Mouse (Mus musculus) embryonic facial prominence, embryonic 13.5 days (tissue): ENCODE data around the gene Ston1. TPM values are rescaled to one million over a fixed set of nuclear protein-coding genes. Genes with fewer than 3 reads are reported as not detected.

Experiments used
- ATAC-seq: fragments of 200-750 bp; cut with Nextera tagmentation; 2 replicates; pipeline ENCODE4 v1.8.0; 2017; ENCODE audit warnings: low read depth; ENCODE audit not compliant: insufficient number of reproducible peaks, insufficient read depth, low FRiP score, low TSS enrichment
- H3K27ac ChIP-seq: fragments of 300-500 bp; sonication (generic); 2 replicates; pipeline ENCODE4 v1.5.1; 2015; ENCODE audit warnings: moderate library complexity, mild to moderate bottlenecking, inconsistent platforms
- H3K27me3 ChIP-seq: fragments of 300-500 bp; sonication (generic); 2 replicates; pipeline ENCODE4 v1.6.1; 2015; ENCODE audit warnings: mild to moderate bottlenecking, inconsistent platforms
- H3K36me3 ChIP-seq: fragments of 300-500 bp; sonication (generic); 2 replicates; pipeline ENCODE4 v1.6.1; 2015; ENCODE audit warnings: mild to moderate bottlenecking, inconsistent platforms
- H3K4me1 ChIP-seq: fragments of 300-500 bp; sonication (generic); 2 replicates; pipeline ENCODE4 v1.6.1; 2015; ENCODE audit warnings: inconsistent platforms
- H3K4me2 ChIP-seq: fragments of 300-500 bp; sonication (generic); 2 replicates; pipeline ENCODE4 v1.6.1; 2015; ENCODE audit warnings: moderate library complexity, mild to moderate bottlenecking, inconsistent platforms
- H3K4me3 ChIP-seq: fragments of 300-500 bp; sonication (generic); 2 replicates; pipeline ENCODE4 v1.5.1; 2015; ENCODE audit warnings: mild to moderate bottlenecking, inconsistent platforms
- H3K9ac ChIP-seq: fragments of 300-500 bp; sonication (generic); 2 replicates; pipeline ENCODE4 v1.6.1; 2015; ENCODE audit warnings: mild to moderate bottlenecking, inconsistent platforms
- H3K9me3 ChIP-seq: fragments of 300-500 bp; sonication (generic); 2 replicates; pipeline ENCODE4 v1.6.1; 2016; ENCODE audit warnings: inconsistent platforms
- WGBS: fragments of 180-500 bp; shearing (Covaris S2); methylation state at CpG from one replicate; pipeline ENCODE4 v1.1.7; 2015; ENCODE audit warnings: mixed read lengths; 5-methylcytosine and 5-hydroxymethylcytosine counted together
- polyA plus RNA-seq: library from polyadenylated mRNA; unstranded; fragments of >200 nt; fragmentation: Nextera tagmentation; extraction: Ambion mirVana; gene quantifications from 2 replicates; pipeline ENCODE4 v1.2.1, GENCODE M21; 2015

Ston1 gene
- polyA plus RNA-seq, 1 experiment from 2014 or later, result 9.6 TPM

- Histone ChIP-seq H3K9ac (no peak overlapping the region), H3K9me3 (no peaks in the 10 kb centered on the region), H3K4me1 (peaks cover 10% of the 10 kb centered on the region; the same call in 1 of the 2 replicates), H3K36me3 (no peaks in the 10 kb centered on the region), H3K27ac (no peak overlapping the region), H3K4me2 (no peak overlapping the region), H3K27me3 (no peaks in the 10 kb centered on the region), H3K4me3 (no peak overlapping the region)
- ATAC-seq, result no peak
Measured at GRCm38 (mm10) chr17:88700901-88701300, 103.4 kb downstream of the Ston1 start.

DNA sequence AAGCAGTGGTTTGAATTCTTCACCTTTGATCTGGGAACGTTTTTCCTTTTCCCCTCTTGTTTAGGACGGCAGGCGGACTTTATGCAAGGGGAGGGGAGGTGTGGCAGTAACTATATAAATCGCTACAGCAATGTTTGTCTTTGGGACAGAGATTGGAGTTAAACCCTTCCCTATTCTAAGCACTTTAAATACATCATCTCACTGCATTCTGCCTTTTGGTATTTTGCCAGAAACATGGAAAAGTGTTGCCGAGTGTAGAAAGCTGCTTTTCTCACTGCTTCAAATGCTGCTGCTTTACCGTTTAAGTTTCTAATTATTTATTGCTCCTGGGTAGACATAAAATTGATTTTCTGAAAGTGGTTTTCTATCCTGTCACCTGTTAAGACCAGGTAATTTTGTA, 104.9 kb downstream of the Ston1 start:
- no peak for ATAC-seq

DNA sequence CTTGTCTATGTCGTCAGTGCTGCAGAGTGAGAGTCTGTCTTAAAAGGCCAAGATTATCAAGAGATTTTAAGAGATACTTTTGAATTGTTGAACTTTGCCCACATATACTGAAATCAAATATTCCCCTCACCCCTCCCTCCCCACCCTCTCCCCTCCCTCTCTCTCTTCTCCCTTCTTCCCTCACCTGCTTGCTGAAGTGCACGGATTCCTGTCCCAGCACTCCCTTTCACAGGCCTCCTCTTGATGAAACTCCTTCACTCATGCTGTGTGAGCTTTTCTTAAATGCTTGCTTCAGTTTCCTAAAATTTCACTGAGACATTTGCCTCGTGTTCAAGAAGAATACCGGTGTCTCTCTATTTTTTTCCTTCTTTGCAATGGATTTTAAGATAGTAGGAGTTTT, 105.6 kb downstream of the Ston1 start:
- no peak overlapping the region for H3K9ac ChIP-seq
- no peaks in the 10 kb centered on the region; the same call in 1 of the 2 replicates for H3K4me1 ChIP-seq
- H3K4me2 ChIP-seq, result no peak overlapping the region
- no peaks in the 10 kb centered on the region for H3K36me3 ChIP-seq
- H3K9me3 ChIP-seq, result no peaks in the 10 kb centered on the region
- WGBS, result 43% methylated on average over 4 of the region's 4 CpGs
- H3K27ac ChIP-seq, result no peak overlapping the region
- H3K4me3 ChIP-seq, result no peak overlapping the region
- no peaks in the 10 kb centered on the region for H3K27me3 ChIP-seq
- no peak for ATAC-seq

More for the DNA sequence above, 104.9 kb downstream of the Ston1 start:
- no peak overlapping the region for H3K4me3 ChIP-seq
- H3K4me2 ChIP-seq, result no peak overlapping the region
- 27% methylated on average over 6 of the region's 6 CpGs for WGBS
- H3K27ac ChIP-seq, result no peak overlapping the region
- H3K36me3 ChIP-seq, result no peaks in the 10 kb centered on the region
- H3K4me1 ChIP-seq, result peaks cover under 1% of the 10 kb centered on the region; the same call in 1 of the 2 replicates
- H3K9ac ChIP-seq, result no peak overlapping the region
- no peaks in the 10 kb centered on the region for H3K9me3 ChIP-seq
- no peaks in the 10 kb centered on the region for H3K27me3 ChIP-seq

DNA sequence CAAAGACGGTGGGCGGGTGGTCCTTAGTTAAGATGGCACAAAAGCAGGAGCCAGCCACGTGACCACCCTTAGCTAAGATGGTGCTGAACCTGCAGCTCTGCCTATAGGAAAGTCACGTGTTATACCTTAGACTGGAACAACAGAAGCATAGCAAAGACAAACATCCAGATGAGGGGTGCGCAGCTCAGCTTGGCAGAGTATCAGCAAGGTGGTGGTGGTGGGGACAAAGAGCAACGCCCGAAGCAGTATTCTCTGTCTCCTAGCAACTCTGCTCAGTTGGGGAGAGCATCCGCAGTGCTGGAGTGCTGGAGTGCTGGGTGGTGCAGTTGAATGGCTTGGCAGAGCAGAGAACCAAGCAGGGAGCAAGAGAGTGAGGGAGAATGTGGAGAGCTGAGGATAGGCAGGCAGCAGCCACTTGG, 108.8 kb downstream of the Ston1 start:
- Histone ChIP-seq H3K4me1 (no peaks in the 10 kb centered on the region; the same call in 1 of the 2 replicates), H3K27me3 (no peaks in the 10 kb centered on the region), H3K9ac (no peak overlapping the region), H3K27ac (no peak overlapping the region), H3K9me3 (no peaks in the 10 kb centered on the region), H3K4me3 (no peak overlapping the region), H3K36me3 (no peaks in the 10 kb centered on the region), H3K4me2 (no peak overlapping the region)
- 30% methylated on average over 8 of the region's 8 CpGs for WGBS
- ATAC-seq, result no peak; the same call in 1 of the 2 replicates

Other genes starting within 250 kb of the Ston1 start
- 14.4 and 15.4 TPM in 2 replicates for gene Foxn2, start 157.0 kb upstream of the Ston1 start, polyA plus RNA-seq
- gene Ppp1r21, start 67.6 kb upstream of the Ston1 start, polyA plus RNA-seq, result 19.6 and 26.8 TPM in 2 replicates
- 0.39 TPM in 1 of 2 replicates, not detected in the other for gene Gtf2a1l, start 71.0 kb downstream of the Ston1 start, polyA plus RNA-seq
- 0.10 and 0.15 TPM in 2 replicates for gene Lhcgr, start 194.3 kb downstream of the Ston1 start, polyA plus RNA-seq